Mouse (Mus musculus) hindbrain, embryonic 12.5 days (tissue): ENCODE data around the gene Acsbg1. TPM values are rescaled to one million over a fixed set of nuclear protein-coding genes. Genes with fewer than 3 reads are reported as not detected.
A peak's percentile ranks its signal among the peaks of the same experiment; 100 is the strongest.
"Not testable (repeated sequence)": the region's sequence is repeated elsewhere in the genome, so short reads cannot be mapped to it uniquely, and the experiment has no call there.

Source experiments
- ATAC-seq: fragments of 200-750 bp; cut with Nextera tagmentation; 2 replicates; pipeline ENCODE4 v1.8.0; 2017; ENCODE audit warnings: moderate TSS enrichment; ENCODE audit not compliant: low FRiP score
- H3K27ac ChIP-seq: fragments of 300-500 bp; sonication (generic); 2 replicates; pipeline ENCODE4 v1.5.1; 2016; ENCODE audit warnings: mild to moderate bottlenecking
- H3K27me3 ChIP-seq: fragments of 300-500 bp; sonication (generic); 2 replicates; pipeline ENCODE4 v1.6.1; 2016; ENCODE audit warnings: mild to moderate bottlenecking
- H3K36me3 ChIP-seq: fragments of 300-500 bp; sonication (generic); 2 replicates; pipeline ENCODE4 v1.6.1; 2016; ENCODE audit warnings: mild to moderate bottlenecking
- H3K4me1 ChIP-seq: fragments of 300-500 bp; sonication (generic); 2 replicates; pipeline ENCODE4 v1.6.1; 2016
- H3K4me2 ChIP-seq: fragments of 300-500 bp; sonication (generic); replicated peaks from 2 replicates; pipeline ENCODE4 v1.6.1; 2016; ENCODE audit warnings: mild to moderate bottlenecking
- H3K4me3 ChIP-seq: fragments of 300-500 bp; sonication (generic); 2 replicates; pipeline ENCODE4 v1.5.1; 2016; ENCODE audit warnings: mild to moderate bottlenecking
- H3K9ac ChIP-seq: fragments of 300-500 bp; sonication (generic); 2 replicates; pipeline ENCODE4 v1.6.1; 2016; ENCODE audit warnings: mild to moderate bottlenecking, moderate library complexity
- H3K9me3 ChIP-seq: fragments of 300-500 bp; sonication (generic); replicated peaks from 2 replicates; pipeline ENCODE4 v1.6.1; 2016; ENCODE audit warnings: mild to moderate bottlenecking
- WGBS: fragments of 180-500 bp; shearing (Covaris S2); methylation state at CpG from one replicate; pipeline ENCODE4 v1.1.7; 2016; 5-methylcytosine and 5-hydroxymethylcytosine counted together
- polyA plus RNA-seq: library from polyadenylated mRNA; unstranded; fragments of >200 nt; fragmentation: Nextera tagmentation; extraction: Ambion mirVana; gene quantifications from 2 replicates; pipeline ENCODE4 v1.2.1, GENCODE M21; 2016

The Acsbg1 gene
- polyA plus RNA-seq, 1 experiment from 2014 or later: 6.0 TPM

GRCm38 (mm10) chr9:54691241-54691805 lies 29.7 kb upstream of the Acsbg1 start:
- ATAC-seq, H3K9me3 ChIP-seq, H3K27ac ChIP-seq, H3K36me3 ChIP-seq, H3K4me1 ChIP-seq, H3K27me3 ChIP-seq: not testable (repeated sequence)
- Histone ChIP-seq H3K4me2 (peak overlapping the region; percentile 55), H3K9ac (peak overlapping the region; percentile 59; the same call in 1 of the 2 replicates), H3K4me3 (peak overlapping the region; percentile 22)
- 5% methylated on average over 31 of the region's 31 CpGs for WGBS

- 75% methylated on average over 2 of the region's 2 CpGs for WGBS
- H3K9ac ChIP-seq, ATAC-seq, H3K4me1 ChIP-seq, H3K9me3 ChIP-seq, H3K27ac ChIP-seq, H3K27me3 ChIP-seq, H3K4me2 ChIP-seq, H3K36me3 ChIP-seq, H3K4me3 ChIP-seq: not testable (repeated sequence)
Observed at GRCm38 (mm10) chr9:54690697-54691096, 29.0 kb upstream of the Acsbg1 start.

GRCm38 (mm10) chr9:54689446-54689845 lies 27.8 kb upstream of the Acsbg1 start:
- H3K36me3 ChIP-seq: no peaks in the 10 kb centered on the region
- H3K27ac ChIP-seq: no peak overlapping the region
- H3K4me3 ChIP-seq: no peak overlapping the region
- H3K9ac ChIP-seq: no peak overlapping the region
- H3K4me1 ChIP-seq: no peaks in the 10 kb centered on the region
- ATAC-seq: no peak
- 81% methylated on average over 8 of the region's 8 CpGs for WGBS
- H3K4me2 ChIP-seq: no peak overlapping the region
- no peaks in the 10 kb centered on the region for H3K9me3 ChIP-seq
- H3K27me3 ChIP-seq: peaks cover 3% of the 10 kb centered on the region

- no peaks in the 10 kb centered on the region for H3K27me3 ChIP-seq
- WGBS: 62% methylated on average over 14 of the region's 14 CpGs
Observed at GRCm38 (mm10) chr9:54687246-54688236, 25.9 kb upstream of the Acsbg1 start.

GRCm38 (mm10) chr9:54683814-54684605 lies 22.3 kb upstream of the Acsbg1 start:
- 73% methylated on average over 7 of the region's 7 CpGs for WGBS
- Histone ChIP-seq H3K27ac (no peak overlapping the region), H3K4me2 (no peak overlapping the region), H3K27me3 (no peaks in the 10 kb centered on the region), H3K9ac (no peak overlapping the region), H3K4me1 (no peaks in the 10 kb centered on the region), H3K9me3 (no peaks in the 10 kb centered on the region), H3K36me3 (no peaks in the 10 kb centered on the region), H3K4me3 (no peak overlapping the region)
- ATAC-seq: no peak

More at GRCm38 (mm10) chr9:54687246-54688236, 25.9 kb upstream of the Acsbg1 start:
- H3K4me1 ChIP-seq: no peaks in the 10 kb centered on the region
- H3K9me3 ChIP-seq: no peaks in the 10 kb centered on the region
- H3K9ac ChIP-seq: no peak overlapping the region
- no peak overlapping the region for H3K4me3 ChIP-seq
- H3K36me3 ChIP-seq: no peaks in the 10 kb centered on the region
- H3K4me2 ChIP-seq: no peak overlapping the region
- H3K27ac ChIP-seq: no peak overlapping the region
- ATAC-seq: no peak

- no peaks in the 10 kb centered on the region for H3K4me1 ChIP-seq
- no peaks in the 10 kb centered on the region for H3K9me3 ChIP-seq
- no peak overlapping the region for H3K9ac ChIP-seq
- 80% methylated on average over 2 of the region's 4 CpGs for WGBS
- H3K4me2 ChIP-seq: no peak overlapping the region
- no peaks in the 10 kb centered on the region for H3K36me3 ChIP-seq
- H3K27ac ChIP-seq: no peak overlapping the region
- no peaks in the 10 kb centered on the region for H3K27me3 ChIP-seq
- ATAC-seq: no peak
- no peak overlapping the region for H3K4me3 ChIP-seq
Observed at GRCm38 (mm10) chr9:54682846-54683245, 21.2 kb upstream of the Acsbg1 start.

- peak; percentile 81; the same call in 1 of the 2 replicates for ATAC-seq
- Histone ChIP-seq H3K4me3 (peak overlapping the region; percentile 27), H3K27me3 (no peaks in the 10 kb centered on the region), H3K4me2 (peak overlapping the region; percentile 57), H3K9me3 (no peaks in the 10 kb centered on the region), H3K36me3 (no peaks in the 10 kb centered on the region), H3K9ac (0 out of 2 replicates have a peak overlapping the region, but pooled peaks have one; percentile 40), H3K27ac (no peak overlapping the region), H3K4me1 (no peaks in the 10 kb centered on the region)
- WGBS: under 1% methylated on average over 14 of the region's 14 CpGs
Observed at GRCm38 (mm10) chr9:54676531-54676986, 14.9 kb upstream of the Acsbg1 start.

- H3K4me2 ChIP-seq: no peak overlapping the region
- no peak overlapping the region for H3K27ac ChIP-seq
- no peak overlapping the region for H3K9ac ChIP-seq
- no peaks in the 10 kb centered on the region for H3K9me3 ChIP-seq
- no peak for ATAC-seq
- WGBS: 89% methylated on average over 13 of the region's 13 CpGs
- H3K4me3 ChIP-seq: no peak overlapping the region
- no peaks in the 10 kb centered on the region for H3K27me3 ChIP-seq
- no peaks in the 10 kb centered on the region for H3K4me1 ChIP-seq
- H3K36me3 ChIP-seq: no peaks in the 10 kb centered on the region
Observed at GRCm38 (mm10) chr9:54673887-54674286, 12.2 kb upstream of the Acsbg1 start.

DNA sequence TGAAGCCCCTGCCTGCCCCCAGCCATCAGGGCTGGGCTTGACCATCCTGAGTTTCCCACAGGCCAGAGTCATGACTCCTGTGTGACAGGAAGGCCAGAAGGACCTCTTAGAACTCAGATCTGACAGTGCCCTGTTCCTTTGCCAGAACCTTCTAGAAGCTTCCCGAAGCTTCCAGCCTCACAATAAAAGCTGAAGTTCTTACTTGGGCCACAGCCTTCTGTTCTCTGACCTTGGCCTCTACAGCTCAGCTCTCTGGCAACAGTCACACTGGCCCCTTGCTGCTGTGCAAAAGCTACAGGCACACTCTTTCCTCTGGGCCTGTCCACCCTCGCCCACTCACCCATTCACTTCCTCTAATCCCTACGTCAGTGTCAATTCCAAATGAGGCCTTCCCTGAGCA lies 10.3 kb upstream of the Acsbg1 start:
- Histone ChIP-seq H3K27me3 (no peaks in the 10 kb centered on the region), H3K4me3 (no peak overlapping the region), H3K36me3 (no peaks in the 10 kb centered on the region), H3K9me3 (no peaks in the 10 kb centered on the region), H3K27ac (no peak overlapping the region), H3K4me2 (no peak overlapping the region), H3K9ac (no peak overlapping the region), H3K4me1 (no peaks in the 10 kb centered on the region)
- ATAC-seq: no peak
- 83% methylated on average over 3 of the region's 3 CpGs for WGBS

GRCm38 (mm10) chr9:54668455-54668854 lies 6.8 kb upstream of the Acsbg1 start:
- Histone ChIP-seq H3K4me2 (no peak overlapping the region), H3K4me1 (no peaks in the 10 kb centered on the region), H3K27ac (no peak overlapping the region), H3K4me3 (no peak overlapping the region), H3K36me3 (no peaks in the 10 kb centered on the region), H3K9ac (no peak overlapping the region), H3K27me3 (no peaks in the 10 kb centered on the region), H3K9me3 (no peaks in the 10 kb centered on the region)
- no peak for ATAC-seq
- WGBS: 64% methylated on average over 4 of the region's 4 CpGs

GRCm38 (mm10) chr9:54666116-54666515 lies 4.4 kb upstream of the Acsbg1 start:
- H3K9ac ChIP-seq: no peak overlapping the region
- WGBS: 96% methylated on average over 3 of the region's 3 CpGs
- no peak for ATAC-seq

DNA sequence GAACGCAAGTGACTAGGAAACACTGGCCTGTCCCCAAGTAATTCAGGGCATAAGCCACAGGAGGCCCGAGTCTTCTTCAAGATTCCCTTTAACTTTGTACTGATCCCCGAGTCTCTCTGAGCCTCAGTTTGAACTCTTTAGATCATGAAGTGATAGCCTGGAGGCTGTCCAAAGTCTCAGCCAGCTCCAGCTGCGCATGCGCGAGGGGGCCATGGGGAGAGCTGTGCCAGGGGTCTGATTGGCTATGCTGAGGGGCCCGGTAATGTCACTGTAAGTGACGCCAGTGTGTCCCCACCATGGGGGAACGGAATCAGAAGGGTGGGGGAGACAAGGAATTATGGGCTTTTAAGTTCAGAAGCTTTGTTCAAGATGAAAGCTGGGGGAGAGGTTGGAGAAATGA lies 2.7 kb upstream of the Acsbg1 start:
- Histone ChIP-seq H3K9ac (no peak overlapping the region), H3K27me3 (no peaks in the 10 kb centered on the region; the same call in 1 of the 2 replicates), H3K9me3 (no peaks in the 10 kb centered on the region), H3K27ac (no peak overlapping the region), H3K36me3 (no peaks in the 10 kb centered on the region), H3K4me3 (no peak overlapping the region), H3K4me2 (no peak overlapping the region), H3K4me1 (peaks cover 10% of the 10 kb centered on the region)
- ATAC-seq: no peak
- WGBS: 85% methylated on average over 9 of the region's 9 CpGs

More at GRCm38 (mm10) chr9:54666116-54666515, 4.4 kb upstream of the Acsbg1 start:
- Histone ChIP-seq H3K4me1 (peaks cover 10% of the 10 kb centered on the region), H3K9me3 (no peaks in the 10 kb centered on the region), H3K36me3 (no peaks in the 10 kb centered on the region), H3K4me2 (no peak overlapping the region), H3K27ac (no peak overlapping the region), H3K27me3 (no peaks in the 10 kb centered on the region; the same call in 1 of the 2 replicates), H3K4me3 (no peak overlapping the region)
